ENCODE assay signal across 8 mouse cellular contexts in the genomic region with DNA sequence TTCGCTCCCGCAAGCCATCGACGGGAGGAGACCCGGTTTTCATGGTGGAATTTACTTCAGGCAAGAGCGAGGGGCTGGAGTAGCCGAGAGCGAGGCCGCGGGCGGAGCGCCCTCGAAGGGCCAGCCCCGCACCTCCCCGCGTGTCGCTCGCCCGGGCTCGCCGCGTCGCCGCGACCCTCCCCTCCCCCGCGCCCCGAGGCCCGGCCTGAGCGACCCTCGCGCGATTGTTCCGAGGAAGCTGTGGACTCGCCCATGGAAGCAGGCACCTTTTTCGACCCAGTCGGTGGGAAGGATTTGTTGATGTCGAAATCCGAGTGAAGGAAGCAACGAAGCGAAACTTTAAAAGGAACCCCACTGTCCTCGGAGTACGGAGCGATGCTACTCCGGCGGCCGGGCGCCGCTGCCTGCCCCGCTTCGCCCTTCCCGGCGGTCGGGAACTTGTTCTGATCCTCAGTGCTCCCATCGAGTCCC. TPM values are rescaled to one million over a fixed set of nuclear protein-coding genes. Genes with fewer than 3 reads are reported as not detected.
DNase-seq lines count a peak whose midpoint lies in the region; ATAC-seq and TF ChIP-seq lines count a peak whose summit lies in the region.

No protein-coding gene starts in this region.

- peak overlapping the region; percentile 88 for H3K4me3 ChIP-seq in bone marrow, adult 2 months (replicated peaks; ENCODE audit: control insufficient read depth, low read depth, low read length)
- peak overlapping the region; percentile 86 for H3K4me3 ChIP-seq in forebrain, embryonic 13.5 days

- no peak; the same call in 1 of the 2 replicates for TF ChIP-seq POLR2A in bone marrow, adult 2 months (IDR thresholded peaks at IDR 0.05; ENCODE audit: borderline replicate concordance, control insufficient read depth, low read depth, low read length)

- no peaks in the 10 kb centered on the region for H3K9me3 ChIP-seq in forebrain, embryonic 13.5 days (replicated peaks)

- no peak for TF ChIP-seq CTCF in bone marrow, adult 2 months (IDR thresholded peaks at IDR 0.05; ENCODE audit: control insufficient read depth, insufficient read depth, low read length)

- peak overlapping the region; percentile 79 for H3K27ac ChIP-seq in bone marrow, adult 2 months (ENCODE audit: control insufficient read depth, insufficient read depth, low read depth, low read length, poor library complexity)
- peak overlapping the region; percentile 98 for H3K27ac ChIP-seq in forebrain, embryonic 13.5 days

- peak overlapping the region; percentile 94 for H3K9ac ChIP-seq in forebrain, embryonic 13.5 days

- peak; percentile 65 for ATAC-seq in forebrain, embryonic 13.5 days
- peak; percentile 53 for ATAC-seq in megakaryocyte, adult 5-6 weeks (ENCODE audit: poor library complexity, severe bottlenecking)

- peak; percentile 42 for DNase-seq in cerebellum, adult 11 months
- DNase-seq in cerebellum, adult 9-11 months = no peak
- DNase-seq in heart, postnatal 14 days = peak; percentile 62 to 71
- peak; percentile 32 for DNase-seq in layer of hippocampus, adult 9-11 months
- DNase-seq in spleen, postnatal 4 days (ENCODE audit: low spot score in 2 of 2) = peak; percentile 31 to 80

- WGBS in bone marrow, adult 2 months = under 1% methylated on average over 52 of the region's 55 CpGs
- under 1% methylated on average over 50 of the region's 55 CpGs for WGBS in forebrain, embryonic 13.5 days

- peak overlapping the region; percentile 81 for H3K4me2 ChIP-seq in forebrain, embryonic 13.5 days

- H3K27me3 ChIP-seq in forebrain, embryonic 13.5 days = no peaks in the 10 kb centered on the region

- H3K4me1 ChIP-seq in bone marrow, adult 2 months (ENCODE audit: control insufficient read depth, insufficient read depth, low read length) = no peaks in the 10 kb centered on the region
- peaks cover 28% of the 10 kb centered on the region for H3K4me1 ChIP-seq in forebrain, embryonic 13.5 days

- intact Hi-C loops in heart, postnatal 14 days (cut with DNase I) = loop anchor here (2.0 to 5.0 kb wide), 3 partner anchors 35 to 113 kb away; no protein-coding TSS in a partner anchor

- peaks cover under 1% of the 10 kb centered on the region; the same call in 1 of the 2 replicates for H3K36me3 ChIP-seq in forebrain, embryonic 13.5 days (ENCODE audit: poor library complexity, severe bottlenecking)

RNA-seq across cellular contexts. Expression of a gene that starts 0.6 kb away (rescaled TPM):
- 1.1 and 5.1 TPM in 2 replicates for polyA plus RNA-seq in bone marrow, adult 2 months (2011; ENCODE audit: insufficient read depth, insufficient read length, low replicate concordance, missing spikeins)
- 12.4 and 12.6 TPM in 2 replicates for polyA plus RNA-seq in forebrain, embryonic 13.5 days (2015; fragmentation: Nextera tagmentation; extraction: Ambion mirVana)
- total RNA-seq in heart, postnatal 14 days (2021) = 10 to 100 TPM; 44.9 to 49.4 TPM
- total RNA-seq in megakaryocyte, adult 5-6 weeks (2015) = 45.0 and 49.3 TPM in 2 replicates
- 23.0 and 26.1 TPM in 2 replicates for total RNA-seq in megakaryocyte, adult 5-6 weeks (2017)
